Mouse (Mus musculus) heart, embryonic 13.5 days (tissue): ENCODE results near the gene Samsn1. TPM values are rescaled to one million over a fixed set of nuclear protein-coding genes. Genes with fewer than 3 reads are reported as not detected.

Experiments
- ATAC-seq: fragments of 200-750 bp; cut with Nextera tagmentation; 2 replicates; pipeline ENCODE4 v1.8.0; 2017; ENCODE audit warnings: moderate TSS enrichment; ENCODE audit not compliant: insufficient number of reproducible peaks, low FRiP score, low TSS enrichment; ENCODE audit errors: extremely low read depth
- H3K27ac ChIP-seq: fragments of 300-500 bp; sonication (generic); replicated peaks from 2 replicates; pipeline ENCODE4 v1.5.1; 2015; ENCODE audit warnings: moderate library complexity, mild to moderate bottlenecking, inconsistent platforms
- H3K27me3 ChIP-seq: fragments of 300-500 bp; sonication (generic); replicated peaks from 2 replicates; pipeline ENCODE4 v1.6.1; 2015; ENCODE audit warnings: mild to moderate bottlenecking, inconsistent platforms
- H3K36me3 ChIP-seq: fragments of 300-500 bp; sonication (generic); 2 replicates; pipeline ENCODE4 v1.6.1; 2015; ENCODE audit warnings: mild to moderate bottlenecking, inconsistent platforms
- H3K4me1 ChIP-seq: fragments of 300-500 bp; sonication (generic); 2 replicates; pipeline ENCODE4 v1.6.1; 2015; ENCODE audit warnings: inconsistent platforms
- H3K4me2 ChIP-seq: fragments of 300-500 bp; sonication (generic); 2 replicates; pipeline ENCODE4 v1.6.1; 2015; ENCODE audit warnings: inconsistent platforms, mild to moderate bottlenecking, moderate library complexity
- H3K4me3 ChIP-seq: fragments of 300-500 bp; sonication (generic); 2 replicates; pipeline ENCODE4 v1.5.1; 2015; ENCODE audit warnings: moderate library complexity, mild to moderate bottlenecking, inconsistent platforms
- H3K9ac ChIP-seq: fragments of 300-500 bp; sonication (generic); 2 replicates; pipeline ENCODE4 v1.6.1; 2015; ENCODE audit warnings: inconsistent platforms, mild to moderate bottlenecking, moderate library complexity
- H3K9me3 ChIP-seq: fragments of 300-500 bp; sonication (generic); 2 replicates; pipeline ENCODE4 v1.6.1; 2016; ENCODE audit warnings: inconsistent platforms
- WGBS: fragments of 180-500 bp; shearing (Covaris S2); methylation state at CpG from one replicate; pipeline ENCODE4 v1.1.7; 2015; ENCODE audit warnings: mixed read lengths; 5-methylcytosine and 5-hydroxymethylcytosine counted together
- polyA plus RNA-seq: library from polyadenylated mRNA; unstranded; fragments of >200 nt; fragmentation: Nextera tagmentation; extraction: Ambion mirVana; gene quantifications from 2 replicates; pipeline ENCODE4 v1.2.1, GENCODE M21; 2015

The Samsn1 gene
- polyA plus RNA-seq, 1 experiment from 2014 or later: 2.1 TPM

DNA sequence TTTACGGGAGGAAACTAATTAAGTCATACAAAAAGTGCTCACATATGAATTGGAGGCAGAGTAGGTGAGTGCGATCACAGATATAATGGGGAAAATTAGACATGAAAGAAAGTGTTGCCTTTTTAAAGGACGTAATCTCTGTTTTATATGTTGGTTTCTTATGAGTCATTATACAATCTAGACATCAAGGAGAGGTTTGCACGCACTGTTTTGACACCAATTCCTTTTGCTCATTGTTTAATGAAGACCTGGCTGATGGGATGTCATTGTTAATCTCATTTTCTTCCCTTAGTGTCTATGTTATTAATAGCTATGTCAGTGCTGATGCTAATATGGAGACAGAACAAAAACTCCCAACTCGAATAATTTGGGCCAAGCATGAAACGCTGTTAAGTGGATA, 20.3 kb downstream of the Samsn1 start:
- Histone ChIP-seq H3K27me3 (no peaks in the 10 kb centered on the region), H3K4me3 (no peak overlapping the region), H3K36me3 (no peaks in the 10 kb centered on the region), H3K27ac (no peak overlapping the region), H3K4me1 (no peaks in the 10 kb centered on the region), H3K4me2 (no peak overlapping the region), H3K9me3 (no peaks in the 10 kb centered on the region), H3K9ac (no peak overlapping the region)
- no peak for ATAC-seq
- 83% methylated on average over 6 of the region's 6 CpGs for WGBS

DNA sequence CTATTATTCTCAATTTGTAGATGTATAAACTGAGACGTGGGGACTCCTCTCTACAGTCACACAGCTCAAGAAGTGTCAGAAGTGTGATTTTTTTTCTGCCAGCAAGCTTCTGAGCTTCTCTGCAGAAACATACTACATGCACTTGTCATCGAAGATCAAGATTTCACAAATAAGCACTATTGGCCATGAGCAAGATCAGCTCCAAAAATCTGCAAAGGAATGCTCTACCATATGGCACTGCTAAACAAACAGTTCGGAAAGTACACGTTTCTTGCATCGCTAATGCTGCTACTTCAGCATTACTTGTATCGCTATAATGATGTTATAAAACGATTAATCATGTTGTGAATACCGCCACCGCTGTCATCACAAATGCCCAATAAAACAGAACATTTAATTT, 22.0 kb downstream of the Samsn1 start:
- WGBS: 85% methylated on average over 9 of the region's 9 CpGs
- Histone ChIP-seq H3K27me3 (no peaks in the 10 kb centered on the region), H3K4me2 (no peak overlapping the region), H3K27ac (no peak overlapping the region), H3K9ac (no peak overlapping the region), H3K9me3 (no peaks in the 10 kb centered on the region), H3K36me3 (no peaks in the 10 kb centered on the region), H3K4me3 (no peak overlapping the region), H3K4me1 (no peaks in the 10 kb centered on the region)
- no peak for ATAC-seq

- WGBS: 59% methylated on average over 1 of the region's 1 CpGs
- H3K4me1 ChIP-seq: no peaks in the 10 kb centered on the region
- ATAC-seq: no peak
- H3K4me2 ChIP-seq: no peak overlapping the region
- no peaks in the 10 kb centered on the region for H3K36me3 ChIP-seq
- H3K9ac ChIP-seq: no peak overlapping the region
- no peaks in the 10 kb centered on the region for H3K27me3 ChIP-seq
- H3K4me3 ChIP-seq: no peak overlapping the region
- no peak overlapping the region for H3K27ac ChIP-seq
- H3K9me3 ChIP-seq: no peaks in the 10 kb centered on the region
Measured at GRCm38 (mm10) chr16:75990173-75990572, 31.9 kb downstream of the Samsn1 start.

DNA sequence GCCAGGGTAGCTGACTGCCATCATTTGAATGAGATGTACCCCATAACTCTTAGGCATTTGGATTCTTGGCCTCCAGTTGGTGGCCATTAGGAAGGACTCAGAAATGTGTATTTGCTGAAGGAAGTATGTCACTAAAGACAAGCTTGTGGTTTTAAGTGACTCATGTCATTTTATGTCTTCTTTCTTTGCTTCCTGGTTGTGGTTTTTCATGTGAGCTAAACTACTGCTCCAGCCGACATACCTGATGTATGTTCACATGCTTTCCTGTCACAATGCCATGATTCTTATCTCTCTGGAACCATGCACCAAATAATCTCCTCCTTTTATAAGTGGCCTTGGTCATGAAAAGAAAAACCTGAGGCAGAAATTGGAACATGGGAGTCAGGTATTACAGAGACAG, 38.2 kb downstream of the Samsn1 start:
- no peaks in the 10 kb centered on the region for H3K27me3 ChIP-seq
- no peak for ATAC-seq
- H3K9me3 ChIP-seq: peaks cover 4% of the 10 kb centered on the region; the same call in 1 of the 2 replicates
- 78% methylated on average over 1 of the region's 1 CpGs for WGBS
- no peak overlapping the region for H3K27ac ChIP-seq
- no peak overlapping the region for H3K4me3 ChIP-seq
- no peak overlapping the region for H3K4me2 ChIP-seq
- H3K4me1 ChIP-seq: no peaks in the 10 kb centered on the region
- H3K36me3 ChIP-seq: no peaks in the 10 kb centered on the region
- H3K9ac ChIP-seq: no peak overlapping the region

DNA sequence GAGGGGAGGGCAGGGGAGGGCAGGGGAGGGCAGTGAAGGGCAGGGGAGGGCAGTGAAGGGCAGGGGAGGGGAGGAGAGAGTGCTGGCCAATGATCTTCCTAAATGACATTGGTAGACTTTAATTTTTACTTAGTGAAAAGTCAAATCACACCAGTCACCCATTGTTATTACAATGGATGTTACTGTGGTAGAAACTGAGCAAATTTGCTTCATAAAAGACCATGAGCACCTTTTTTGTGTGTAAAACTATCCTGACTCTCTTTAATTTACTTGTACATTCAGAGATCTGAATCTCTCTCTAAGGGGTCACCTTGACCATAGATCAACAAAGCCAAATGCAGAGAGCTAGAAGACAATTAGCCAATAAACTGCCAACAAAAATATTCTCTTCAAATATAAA, 42.7 kb downstream of the Samsn1 start:
- ATAC-seq: no peak
- Histone ChIP-seq H3K4me2 (no peak overlapping the region), H3K4me1 (no peaks in the 10 kb centered on the region), H3K27me3 (no peaks in the 10 kb centered on the region), H3K36me3 (no peaks in the 10 kb centered on the region), H3K9ac (no peak overlapping the region), H3K9me3 (0 out of 2 replicates have a peak, but pooled peaks cover 4% of the 10 kb centered on the region), H3K27ac (no peak overlapping the region), H3K4me3 (no peak overlapping the region)

- ATAC-seq: no peak
- WGBS: 78% methylated on average over 5 of the region's 5 CpGs
- no peaks in the 10 kb centered on the region for H3K27me3 ChIP-seq
- H3K36me3 ChIP-seq: no peaks in the 10 kb centered on the region
- no peak overlapping the region for H3K27ac ChIP-seq
- no peak overlapping the region for H3K4me3 ChIP-seq
- no peak overlapping the region for H3K9ac ChIP-seq
- no peaks in the 10 kb centered on the region for H3K4me1 ChIP-seq
- H3K4me2 ChIP-seq: no peak overlapping the region
- H3K9me3 ChIP-seq: no peaks in the 10 kb centered on the region
Measured at GRCm38 (mm10) chr16:75977798-75978197, 44.3 kb downstream of the Samsn1 start.

- Histone ChIP-seq H3K9ac (no peak overlapping the region), H3K4me1 (no peaks in the 10 kb centered on the region), H3K4me3 (no peak overlapping the region), H3K9me3 (no peaks in the 10 kb centered on the region), H3K27me3 (no peaks in the 10 kb centered on the region), H3K4me2 (no peak overlapping the region), H3K27ac (no peak overlapping the region), H3K36me3 (no peaks in the 10 kb centered on the region)
- 83% methylated on average over 11 of the region's 11 CpGs for WGBS
- no peak for ATAC-seq
Measured at GRCm38 (mm10) chr16:75975682-75976332, 46.3 kb downstream of the Samsn1 start.

- Histone ChIP-seq H3K4me1 (no peaks in the 10 kb centered on the region), H3K36me3 (no peaks in the 10 kb centered on the region), H3K27ac (no peak overlapping the region), H3K9me3 (no peaks in the 10 kb centered on the region), H3K4me2 (no peak overlapping the region), H3K27me3 (no peaks in the 10 kb centered on the region), H3K4me3 (no peak overlapping the region), H3K9ac (no peak overlapping the region)
- ATAC-seq: no peak
- 77% methylated on average over 6 of the region's 6 CpGs for WGBS
Measured at GRCm38 (mm10) chr16:75970266-75970998, 51.6 kb downstream of the Samsn1 start.

DNA sequence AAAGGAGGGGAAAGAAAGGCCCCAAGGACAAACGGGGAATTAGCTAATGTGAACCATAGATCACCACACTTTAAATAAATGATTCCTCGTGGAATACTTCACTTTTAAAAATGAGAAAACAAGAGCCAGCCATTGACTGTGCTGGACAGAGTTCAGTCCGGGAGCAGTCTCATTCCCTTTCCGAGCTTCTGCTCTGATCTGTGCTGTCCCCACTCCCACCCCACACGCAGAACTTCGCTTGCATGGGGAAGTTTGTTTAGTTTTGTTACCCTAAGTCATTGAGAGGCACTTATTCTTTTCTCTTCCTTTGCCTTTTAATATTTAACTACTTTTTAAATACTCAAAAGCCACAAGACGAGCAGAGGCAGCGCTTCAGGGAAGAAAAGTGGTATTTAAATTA, 60.1 kb downstream of the Samsn1 start:
- WGBS: 63% methylated on average over 8 of the region's 8 CpGs
- H3K9ac ChIP-seq: no peak overlapping the region
- no peak for ATAC-seq
- H3K36me3 ChIP-seq: no peaks in the 10 kb centered on the region
- H3K4me2 ChIP-seq: no peak overlapping the region
- H3K27ac ChIP-seq: no peak overlapping the region
- H3K27me3 ChIP-seq: no peaks in the 10 kb centered on the region
- no peak overlapping the region for H3K4me3 ChIP-seq
- no peaks in the 10 kb centered on the region for H3K9me3 ChIP-seq
- H3K4me1 ChIP-seq: no peaks in the 10 kb centered on the region

DNA sequence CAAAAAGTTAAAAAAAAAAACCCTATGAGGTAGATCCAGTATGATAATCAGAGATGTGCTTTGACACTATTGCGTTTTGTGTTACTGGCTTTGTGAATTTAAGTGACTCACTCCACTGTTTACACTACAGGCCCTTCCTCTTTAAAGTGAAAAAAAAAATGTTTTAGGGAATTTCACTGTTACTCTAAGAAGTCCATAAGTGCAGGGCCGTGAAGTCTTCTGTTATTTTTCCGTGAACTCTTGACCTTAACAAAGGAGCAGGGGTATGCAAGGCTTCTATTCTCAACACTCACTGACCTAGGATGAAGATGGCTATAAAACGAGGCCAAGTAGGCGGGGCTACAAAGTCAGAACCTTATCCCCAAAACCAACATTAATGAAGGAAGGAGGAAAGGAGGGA, 60.6 kb downstream of the Samsn1 start:
- H3K27me3 ChIP-seq: no peaks in the 10 kb centered on the region
- H3K4me1 ChIP-seq: no peaks in the 10 kb centered on the region
- H3K4me3 ChIP-seq: no peak overlapping the region
- no peaks in the 10 kb centered on the region for H3K9me3 ChIP-seq
- H3K27ac ChIP-seq: no peak overlapping the region
- WGBS: 43% methylated on average over 5 of the region's 5 CpGs
- no peak for ATAC-seq
- H3K4me2 ChIP-seq: no peak overlapping the region
- H3K9ac ChIP-seq: no peak overlapping the region
- H3K36me3 ChIP-seq: no peaks in the 10 kb centered on the region

- H3K4me2 ChIP-seq: no peak overlapping the region
- H3K9me3 ChIP-seq: no peaks in the 10 kb centered on the region
- no peaks in the 10 kb centered on the region for H3K36me3 ChIP-seq
- no peaks in the 10 kb centered on the region for H3K27me3 ChIP-seq
- no peak overlapping the region for H3K4me3 ChIP-seq
- H3K27ac ChIP-seq: no peak overlapping the region
- no peak for ATAC-seq
- H3K9ac ChIP-seq: no peak overlapping the region
- WGBS: 79% methylated on average over 7 of the region's 7 CpGs
- H3K4me1 ChIP-seq: no peaks in the 10 kb centered on the region
Measured at GRCm38 (mm10) chr16:75961036-75961435, 61.0 kb downstream of the Samsn1 start.

- Histone ChIP-seq H3K27ac (no peak overlapping the region), H3K9me3 (no peaks in the 10 kb centered on the region), H3K4me3 (no peak overlapping the region), H3K4me1 (no peaks in the 10 kb centered on the region), H3K36me3 (no peaks in the 10 kb centered on the region), H3K4me2 (no peak overlapping the region), H3K9ac (no peak overlapping the region), H3K27me3 (no peaks in the 10 kb centered on the region)
- no peak for ATAC-seq
Measured at GRCm38 (mm10) chr16:75933357-75933756, 88.7 kb downstream of the Samsn1 start.
